12 mouse cellular contexts compared by ENCODE assay signal in the genomic region with DNA sequence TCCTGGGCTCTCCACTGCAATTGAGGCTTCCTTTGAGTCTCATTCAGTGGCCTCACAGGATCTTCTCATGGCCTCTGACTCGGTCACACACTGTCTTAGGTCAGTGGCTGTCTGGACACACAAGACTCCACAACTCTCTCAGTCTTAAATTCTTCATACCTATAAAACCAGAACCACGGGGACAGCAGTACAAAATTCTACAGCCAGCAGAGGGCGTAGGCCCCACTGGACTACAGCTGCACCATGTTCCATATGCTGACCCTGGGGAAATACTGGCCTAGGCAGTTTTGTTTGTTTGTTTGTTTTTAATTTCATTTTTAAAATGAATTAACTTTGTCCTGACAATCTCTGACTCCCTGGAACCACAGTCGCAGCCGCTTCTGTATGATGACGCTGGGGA. TPM values are rescaled to one million over a fixed set of nuclear protein-coding genes. Genes with fewer than 3 reads are reported as not detected.
DNase-seq lines count a peak whose midpoint lies in the region; ATAC-seq and TF ChIP-seq lines count a peak whose summit lies in the region.
"Had no signal": no experiment of that assay in that cellular context is flagged by ENCODE, and none has a peak within 500 bp of the region (broad histone marks: within the 10 kb centered on the region; RNA-seq: fewer than 3 reads in every experiment).

No protein-coding gene starts in this region.

- no peak for TF ChIP-seq EP300 in heart, adult 2 months (IDR thresholded peaks at IDR 0.05; ENCODE audit: insufficient read depth, low read depth, low read length)

- no peak overlapping the region for H3K4me3 ChIP-seq in heart, adult 2 months
- no peak overlapping the region for H3K4me3 ChIP-seq in spleen, adult 2 months (ENCODE audit: extremely low read depth, insufficient read depth, insufficient read length)
- H3K4me3 ChIP-seq in heart, embryonic 12.5 days: no peak overlapping the region
- H3K4me3 ChIP-seq: embryonic facial prominence, embryonic 12.5 days; heart, embryonic 15.5 days; limb, embryonic 12.5 days had no signal

- no peak overlapping the region for H3K9ac ChIP-seq in heart, adult 2 months (ENCODE audit: low read depth, low read length)
- no peak overlapping the region for H3K9ac ChIP-seq in heart, embryonic 12.5 days
- H3K9ac ChIP-seq: embryonic facial prominence, embryonic 12.5 days; heart, embryonic 15.5 days; limb, embryonic 12.5 days had no signal

- WGBS in heart, adult 2 months: 70% methylated on average over 6 of the region's 6 CpGs
- WGBS in spleen, adult 2 months: 78% methylated on average over 6 of the region's 6 CpGs
- 60% methylated on average over 6 of the region's 6 CpGs for WGBS in heart, embryonic 12.5 days

- no peaks in the 10 kb centered on the region for H3K27me3 ChIP-seq in heart, adult 2 months (ENCODE audit: control insufficient read depth, insufficient read depth, low read length)
- no peaks in the 10 kb centered on the region for H3K27me3 ChIP-seq in spleen, adult 2 months (ENCODE audit: control insufficient read depth, insufficient read depth, low read length)
- no peaks in the 10 kb centered on the region for H3K27me3 ChIP-seq in heart, embryonic 12.5 days (replicated peaks)
- H3K27me3 ChIP-seq: embryonic facial prominence, embryonic 12.5 days; heart, embryonic 15.5 days; limb, embryonic 12.5 days had no signal

- intact Hi-C loops in heart, adult 2 months (cut with DNase I): no loop called here

- peaks cover 4% of the 10 kb centered on the region; the same call in 1 of the 2 replicates for H3K9me3 ChIP-seq in heart, embryonic 12.5 days (replicated peaks)
- H3K9me3 ChIP-seq: embryonic facial prominence, embryonic 12.5 days; heart, embryonic 15.5 days had no signal

- peak; percentile 54 for TF ChIP-seq CTCF in heart, adult 2 months (IDR thresholded peaks at IDR 0.05)
- peak; percentile 4; the same call in 1 of the 2 replicates for TF ChIP-seq CTCF in spleen, adult 2 months (IDR thresholded peaks at IDR 0.05; ENCODE audit: extremely low read depth, insufficient read depth, insufficient read length, insufficient replicate concordance)

- H3K36me3 ChIP-seq in heart, adult 2 months (ENCODE audit: control insufficient read depth, insufficient read depth, low read length): no peaks in the 10 kb centered on the region; the same call in 1 of the 2 replicates
- peaks cover 2% of the 10 kb centered on the region for H3K36me3 ChIP-seq in spleen, adult 2 months (ENCODE audit: control insufficient read depth, insufficient read depth, low read length)
- H3K36me3 ChIP-seq in heart, embryonic 12.5 days: peaks cover 29% of the 10 kb centered on the region

- H3K4me2 ChIP-seq in heart, embryonic 12.5 days: no peak overlapping the region
- H3K4me2 ChIP-seq: embryonic facial prominence, embryonic 12.5 days; heart, embryonic 15.5 days; limb, embryonic 12.5 days had no signal

- no peak for ATAC-seq in heart, embryonic 12.5 days (ENCODE audit: insufficient number of reproducible peaks, low FRiP score)

- H3K4me1 ChIP-seq in heart, adult 2 months (ENCODE audit: control insufficient read depth, insufficient read depth, low read length): no peaks in the 10 kb centered on the region
- no peaks in the 10 kb centered on the region for H3K4me1 ChIP-seq in spleen, adult 2 months (ENCODE audit: control insufficient read depth, insufficient read depth, insufficient read length)
- H3K4me1 ChIP-seq in heart, embryonic 12.5 days (replicated peaks): no peaks in the 10 kb centered on the region
- H3K4me1 ChIP-seq: embryonic facial prominence, embryonic 12.5 days; heart, embryonic 15.5 days; limb, embryonic 12.5 days had no signal

- no peak overlapping the region for H3K27ac ChIP-seq in heart, adult 2 months
- no peak overlapping the region for H3K27ac ChIP-seq in spleen, adult 2 months (ENCODE audit: insufficient read depth, low read length)
- H3K27ac ChIP-seq in heart, embryonic 12.5 days (ENCODE audit: poor library complexity, severe bottlenecking): no peak overlapping the region
- H3K27ac ChIP-seq: embryonic facial prominence, embryonic 12.5 days; heart, embryonic 15.5 days; limb, embryonic 12.5 days had no signal

- H3K79me2 ChIP-seq in heart, adult 2 months (replicated peaks; ENCODE audit: control insufficient read depth, insufficient read depth, low read length): no peaks in the 10 kb centered on the region

- no peak for DNase-seq in heart, adult 2 months
- DNase-seq in heart, adult 9 months (ENCODE audit: low spot score in 2 of 2): no peak
- no peak for DNase-seq in spleen, adult 2 months (ENCODE audit: low read depth in 1 of 2, low spot score in 2 of 2)
- DNase-seq in spleen, postnatal 14 days (ENCODE audit: low spot score in 2 of 2): no peak
- DNase-seq in induced T-regulatory cell, adult 2 months (ENCODE audit: low read depth): peak; percentile 9
- peak; percentile 56 for DNase-seq in thymus, postnatal 4 days
- DNase-seq in right cerebral cortex, postnatal 14 days: no peak

- no peak for TF ChIP-seq POLR2A in heart, adult 2 months (IDR thresholded peaks at IDR 0.05; ENCODE audit: insufficient read depth, low read depth, low read length)
- no peak for TF ChIP-seq POLR2A in spleen, adult 2 months (IDR thresholded peaks at IDR 0.05; ENCODE audit: low read depth, low read length)

RNA-seq across cellular contexts. Expression of a gene that starts 23.1 kb away (rescaled TPM):
- total RNA-seq in heart, adult 2 months (2021): under 1 TPM; 0.31 to 0.41 TPM
- polyA plus RNA-seq in heart, adult 2 months (2012; rRNA removed): 0.27 and 0.50 TPM in 2 replicates
- polyA plus RNA-seq in spleen, adult 2 months (2012; rRNA removed): 0.56 and 1.2 TPM in 2 replicates
- 68.6 and 74.0 TPM in 2 replicates for polyA plus RNA-seq in heart, embryonic 12.5 days (2016; fragmentation: Nextera tagmentation; extraction: Ambion mirVana)

RNA-seq across cellular contexts. Expression of a gene that starts 23.8 kb away (rescaled TPM):
- 1 to 10 TPM; 4.2 to 4.7 TPM for total RNA-seq in heart, adult 2 months (2021)
- polyA plus RNA-seq in heart, adult 2 months (2012; rRNA removed): 4.6 and 6.6 TPM in 2 replicates
- 15.6 and 26.4 TPM in 2 replicates for polyA plus RNA-seq in spleen, adult 2 months (2012; rRNA removed)
- 4.4 and 5.4 TPM in 2 replicates for polyA plus RNA-seq in heart, embryonic 12.5 days (2016; fragmentation: Nextera tagmentation; extraction: Ambion mirVana)

RNA-seq across cellular contexts. Expression of a gene that starts 34.2 kb away (rescaled TPM):
- not detected for total RNA-seq in heart, adult 2 months (2021)
- polyA plus RNA-seq in heart, adult 2 months (2012; rRNA removed): not detected in 2 replicates
- polyA plus RNA-seq in spleen, adult 2 months (2012; rRNA removed): not detected in 2 replicates
- not detected in 2 replicates for polyA plus RNA-seq in heart, embryonic 12.5 days (2016; fragmentation: Nextera tagmentation; extraction: Ambion mirVana)
- polyA plus RNA-seq: embryonic facial prominence, embryonic 12.5 days; heart, embryonic 15.5 days; limb, embryonic 12.5 days; stomach, embryonic 14.5 days had no signal

Comparison
In these comparisons a context has a peak if more than half of its experiments do, and no peak if none do; other contexts are left out.
1. RNA of a gene that starts 23.1 kb away (polyA plus RNA-seq): 68.6 to 74.0 TPM in heart, embryonic 12.5 days; 0.56 to 1.2 TPM in spleen, adult 2 months and 0.27 to 0.50 TPM in heart, adult 2 months; every median in the first group is over 10 times any median in the second.
2. DNase-seq: peak in induced T-regulatory cell, adult 2 months (single experiment) and thymus, postnatal 4 days (single experiment); none in heart, adult 2 months (0 of 2), heart, adult 9 months (0 of 2), spleen, adult 2 months (0 of 2), spleen, postnatal 14 days (0 of 2) and right cerebral cortex, postnatal 14 days (single experiment).